Mouse (Mus musculus): ENCODE measurements around the gene Nodal. TPM values are rescaled to one million over a fixed set of nuclear protein-coding genes. Genes with fewer than 3 reads are reported as not detected.

Gene Nodal
- polyA plus RNA-seq, 1 experiment from 2014 or later = 0.30 TPM

- Histone ChIP-seq H3K9ac (no peak overlapping the region), H3K36me3 (no peaks in the 10 kb centered on the region), H3K4me1 (replicated peaks) (no peaks in the 10 kb centered on the region), H3K9me3 (no peaks in the 10 kb centered on the region), H3K4me3 (no peak overlapping the region), H3K27ac (replicated peaks) (no peak overlapping the region), H3K4me2 (no peak overlapping the region), H3K27me3 (no peaks in the 10 kb centered on the region)
- no peak for ATAC-seq (ENCODE audit: low FRiP score, low read depth)
- 22% methylated on average over 5 of the region's 5 CpGs for WGBS
These were observed 49.1 kb downstream of the Nodal start for GRCm38 (mm10) chr10:61466873-61467272.

DNA sequence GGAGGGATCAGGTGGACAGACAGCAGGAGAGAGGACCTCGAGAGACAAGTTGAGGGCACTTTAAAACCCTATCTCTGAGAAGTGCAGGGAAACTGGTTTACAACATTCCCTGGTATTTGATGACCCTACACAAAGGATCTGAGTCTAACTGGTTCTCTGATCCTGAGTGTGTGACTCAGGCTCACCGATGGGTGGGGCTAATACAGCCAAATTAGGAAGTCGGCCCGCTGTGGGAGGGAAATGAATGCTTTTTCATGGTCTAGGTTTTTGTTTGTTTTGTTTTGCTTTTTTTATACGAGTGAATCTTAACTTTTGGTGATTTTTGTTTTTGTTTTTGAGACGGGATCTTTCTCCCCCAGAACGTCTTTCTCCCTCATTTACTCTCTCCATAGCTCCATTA lies 51.1 kb downstream of the Nodal start:
- Histone ChIP-seq H3K9ac (no peak overlapping the region), H3K4me2 (no peak overlapping the region), H3K27me3 (no peaks in the 10 kb centered on the region), H3K4me3 (no peak overlapping the region), H3K27ac (replicated peaks) (no peak overlapping the region), H3K36me3 (no peaks in the 10 kb centered on the region), H3K4me1 (replicated peaks) (no peaks in the 10 kb centered on the region), H3K9me3 (no peaks in the 10 kb centered on the region)
- ATAC-seq (ENCODE audit: low FRiP score, low read depth) = no peak
- 70% methylated on average over 7 of the region's 7 CpGs for WGBS

- Histone ChIP-seq H3K27me3 (no peaks in the 10 kb centered on the region), H3K4me2 (no peak overlapping the region), H3K36me3 (no peaks in the 10 kb centered on the region), H3K4me1 (replicated peaks) (peaks cover 18% of the 10 kb centered on the region), H3K27ac (replicated peaks) (no peak overlapping the region), H3K9ac (no peak overlapping the region), H3K9me3 (no peaks in the 10 kb centered on the region), H3K4me3 (no peak overlapping the region)
- ATAC-seq (ENCODE audit: low FRiP score, low read depth) = no peak
- 71% methylated on average over 3 of the region's 3 CpGs for WGBS
These were observed 55.9 kb downstream of the Nodal start for GRCm38 (mm10) chr10:61473640-61474039.

DNA sequence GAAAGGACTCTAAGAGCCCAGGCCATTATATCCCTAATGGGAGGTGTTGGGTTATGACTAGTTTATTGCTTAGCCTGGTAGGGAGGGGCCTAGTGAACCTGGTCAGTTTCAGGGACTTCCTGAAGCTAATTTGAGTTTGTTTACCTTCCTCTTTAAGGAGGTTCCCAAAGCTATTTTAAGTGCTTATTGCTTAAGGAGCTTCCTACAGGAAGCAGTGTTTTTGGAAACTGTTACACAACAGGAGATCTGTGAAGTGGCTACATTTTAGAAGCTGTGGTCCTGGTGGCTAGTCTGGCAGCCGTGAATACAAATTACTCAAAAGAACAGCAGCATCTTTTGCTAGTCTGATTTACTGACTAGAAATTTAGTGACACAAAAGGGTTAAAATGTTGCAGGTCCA lies 56.6 kb downstream of the Nodal start:
- Histone ChIP-seq H3K9ac (peak overlapping the region; percentile 21; the same call in 1 of the 2 replicates), H3K36me3 (no peaks in the 10 kb centered on the region), H3K4me3 (peak overlapping the region; percentile 75; the same call in 1 of the 2 replicates), H3K27ac (replicated peaks) (no peak overlapping the region), H3K9me3 (no peaks in the 10 kb centered on the region), H3K4me2 (peak overlapping the region; percentile 88), H3K4me1 (replicated peaks) (peaks cover 18% of the 10 kb centered on the region), H3K27me3 (no peaks in the 10 kb centered on the region)
- 71% methylated on average over 1 of the region's 1 CpGs for WGBS
- ATAC-seq (ENCODE audit: low FRiP score, low read depth) = no peak

Other genes with a start within 250 kb of the Nodal start
- 0.21 and 0.56 TPM in 2 replicates for gene Tbata, start 246.0 kb upstream of the Nodal start, polyA plus RNA-seq (2015; fragmentation: Nextera tagmentation; extraction: Ambion mirVana)
- gene Adamts14, start 144.5 kb upstream of the Nodal start, polyA plus RNA-seq (2015; fragmentation: Nextera tagmentation; extraction: Ambion mirVana) = 0.26 and 0.35 TPM in 2 replicates
- not detected in 2 replicates for gene Prf1, start 120.1 kb upstream of the Nodal start, polyA plus RNA-seq (2015; fragmentation: Nextera tagmentation; extraction: Ambion mirVana)
- 26.4 and 32.4 TPM in 2 replicates for gene Pald1, start 34.4 kb upstream of the Nodal start, polyA plus RNA-seq (2015; fragmentation: Nextera tagmentation; extraction: Ambion mirVana)
- 55.7 and 56.2 TPM in 2 replicates for gene Eif4ebp2, start 34.7 kb downstream of the Nodal start, polyA plus RNA-seq (2015; fragmentation: Nextera tagmentation; extraction: Ambion mirVana)
- 15.6 and 17.8 TPM in 2 replicates for gene Lrrc20, start 57.8 kb downstream of the Nodal start, polyA plus RNA-seq (2015; fragmentation: Nextera tagmentation; extraction: Ambion mirVana)
- 1.1 and 1.4 TPM in 2 replicates for gene Npffr1, start 177.5 kb downstream of the Nodal start, polyA plus RNA-seq (2015; fragmentation: Nextera tagmentation; extraction: Ambion mirVana)
- gene Ppa1, start 230.6 kb downstream of the Nodal start, polyA plus RNA-seq (2015; fragmentation: Nextera tagmentation; extraction: Ambion mirVana) = 204 and 212 TPM in 2 replicates